Mouse (Mus musculus): ENCODE measurements at regions not wholly inside any gene's neighbourhood (a gene's known extent, or its start where the extent isn't known, plus 50 kb on each side); places are given as distances from the start of the nearest gene placed in this dataset.
"Not testable (repeated sequence)": the region's sequence is repeated elsewhere in the genome, so short reads cannot be mapped to it uniquely, and the experiment has no call there.

DNA sequence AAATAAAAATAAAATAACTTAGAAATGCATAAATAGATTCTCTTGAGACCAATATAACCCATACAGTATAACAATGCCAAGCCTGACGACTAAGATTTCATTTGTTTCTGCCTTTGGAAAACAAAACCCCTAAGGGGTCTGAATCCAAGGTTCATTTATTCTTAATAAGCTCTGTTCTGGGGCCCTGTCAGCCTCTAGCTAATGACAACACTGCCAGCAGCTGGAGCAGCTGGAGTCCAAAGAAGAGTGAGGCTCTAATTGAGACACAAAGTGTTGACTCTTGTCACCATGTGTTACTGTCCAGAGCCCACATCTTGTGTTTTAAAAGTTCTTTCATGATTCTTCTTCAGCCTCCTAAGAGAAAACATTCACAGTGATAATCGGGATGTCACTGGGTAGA lies 298.5 kb upstream of the Gm6657 start:
- no peak for TF ChIP-seq POLR2A (IDR thresholded peaks at IDR 0.05; ENCODE audit: borderline replicate concordance, extremely low read depth, low read depth, low read length)
- no peak for TF ChIP-seq CTCF (IDR thresholded peaks at IDR 0.05; ENCODE audit: insufficient read depth, low read length)
- Histone ChIP-seq H3K4me3 (replicated peaks; ENCODE audit: extremely low read depth, low read depth, low read length) (no peak overlapping the region), H3K4me1 (ENCODE audit: control insufficient read depth, insufficient read depth, low read length) (no peaks in the 10 kb centered on the region)
- 71% methylated on average over 2 of the region's 2 CpGs for WGBS
- no peak for DNase-seq

GRCm38 (mm10) chr12:77898974-77899373 lies 295.1 kb upstream of the Gm6657 start:
- not testable (repeated sequence) for H3K4me3 ChIP-seq (replicated peaks; ENCODE audit: extremely low read depth, low read depth, low read length); H3K4me1 ChIP-seq (ENCODE audit: control insufficient read depth, insufficient read depth, low read length); DNase-seq
- WGBS: 81% methylated on average over 2 of the region's 2 CpGs

GRCm38 (mm10) chr12:77901254-77901653 lies 292.8 kb upstream of the Gm6657 start:
- no peak overlapping the region for H3K4me3 ChIP-seq (replicated peaks; ENCODE audit: extremely low read depth, low read depth, low read length)
- WGBS: 86% methylated on average over 1 of the region's 1 CpGs
- DNase-seq: no peak
- no peaks in the 10 kb centered on the region for H3K4me1 ChIP-seq (ENCODE audit: control insufficient read depth, insufficient read depth, low read length)
- no peak for TF ChIP-seq CTCF (IDR thresholded peaks at IDR 0.05; ENCODE audit: insufficient read depth, low read length)
- no peak for TF ChIP-seq POLR2A (IDR thresholded peaks at IDR 0.05; ENCODE audit: borderline replicate concordance, extremely low read depth, low read depth, low read length)

- 45% methylated on average over 4 of the region's 4 CpGs for WGBS
- no peak for TF ChIP-seq POLR2A (IDR thresholded peaks at IDR 0.05; ENCODE audit: borderline replicate concordance, extremely low read depth, low read depth, low read length)
- TF ChIP-seq CTCF (IDR thresholded peaks at IDR 0.05; ENCODE audit: insufficient read depth, low read length): no peak
- no peak for DNase-seq
- Histone ChIP-seq H3K4me3 (replicated peaks; ENCODE audit: extremely low read depth, low read depth, low read length) (no peak overlapping the region), H3K4me1 (ENCODE audit: control insufficient read depth, insufficient read depth, low read length) (no peaks in the 10 kb centered on the region)
These were observed 281.0 kb upstream of the Gm6657 start for GRCm38 (mm10) chr12:77912863-77913554.

DNA sequence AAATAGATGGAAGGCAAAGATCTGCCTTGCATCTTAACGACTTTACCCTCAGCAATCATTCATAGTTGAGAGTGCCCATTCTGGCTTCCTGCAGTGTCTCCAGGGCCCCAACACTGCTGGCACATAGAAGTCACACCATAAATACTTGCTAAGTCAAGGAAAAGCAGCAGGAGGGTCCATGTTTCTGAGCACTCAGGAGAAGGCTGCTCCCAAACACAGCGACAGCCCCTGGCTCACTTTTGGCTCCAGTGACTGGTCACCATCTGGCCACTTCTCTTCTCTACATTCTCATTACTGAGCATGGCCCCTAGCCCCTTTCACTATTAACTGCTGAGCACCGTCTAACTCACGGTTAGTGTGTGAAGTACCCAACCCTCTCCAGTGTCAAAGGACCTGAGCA lies 265.3 kb upstream of the Gm6657 start:
- WGBS: 64% methylated on average over 4 of the region's 4 CpGs
- no peak overlapping the region for H3K4me3 ChIP-seq (replicated peaks; ENCODE audit: extremely low read depth, low read depth, low read length)

DNA sequence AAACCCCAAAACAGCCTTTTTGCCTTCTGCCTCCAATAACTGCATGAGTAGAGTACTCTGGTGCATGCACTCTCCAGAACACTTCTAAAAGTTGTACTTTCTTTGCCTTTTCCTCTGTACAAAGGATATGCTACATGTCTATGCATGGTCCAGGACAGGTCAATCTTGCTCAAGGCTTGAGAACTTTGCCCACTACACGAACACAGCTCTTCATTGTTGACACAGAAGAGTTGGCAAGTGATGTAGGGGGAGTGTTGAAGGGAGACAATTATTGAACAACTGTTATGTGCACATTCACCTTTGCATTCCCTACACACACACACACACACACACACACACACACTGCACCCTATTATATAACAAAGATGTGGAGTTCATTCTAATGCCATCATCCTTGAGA lies 264.5 kb upstream of the Gm6657 start:
- Histone ChIP-seq H3K4me3 (replicated peaks; ENCODE audit: extremely low read depth, low read depth, low read length) (no peak overlapping the region), H3K4me1 (ENCODE audit: control insufficient read depth, insufficient read depth, low read length) (no peaks in the 10 kb centered on the region)
- TF ChIP-seq POLR2A (IDR thresholded peaks at IDR 0.05; ENCODE audit: borderline replicate concordance, extremely low read depth, low read depth, low read length): no peak
- no peak for TF ChIP-seq CTCF (IDR thresholded peaks at IDR 0.05; ENCODE audit: insufficient read depth, low read length)
- no peak for DNase-seq
- 41% methylated on average over 1 of the region's 1 CpGs for WGBS

More for the DNA sequence above, 265.3 kb upstream of the Gm6657 start:
- TF ChIP-seq POLR2A (IDR thresholded peaks at IDR 0.05; ENCODE audit: borderline replicate concordance, extremely low read depth, low read depth, low read length) (no peak), CTCF (IDR thresholded peaks at IDR 0.05; ENCODE audit: insufficient read depth, low read length) (no peak)
- DNase-seq: no peak
- H3K4me1 ChIP-seq (ENCODE audit: control insufficient read depth, insufficient read depth, low read length): no peaks in the 10 kb centered on the region

DNA sequence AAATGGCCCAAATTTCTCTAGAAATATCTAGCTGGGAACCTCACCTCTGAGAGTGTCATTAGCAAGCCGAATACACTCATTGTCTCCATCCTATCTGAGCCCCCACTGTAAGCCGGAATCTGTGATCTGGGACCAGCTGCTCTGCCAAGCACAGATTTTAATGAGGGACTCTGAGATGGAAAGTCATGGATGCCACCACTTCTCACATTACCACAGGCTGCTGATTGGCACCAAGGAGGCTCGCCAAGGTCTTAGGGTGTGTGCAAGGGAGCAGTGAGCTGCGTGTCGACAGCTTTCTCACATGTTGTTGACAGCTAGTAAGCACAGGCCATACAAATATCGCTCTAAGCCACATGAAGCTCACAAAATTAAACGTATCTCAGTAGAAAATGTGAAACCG lies 250.1 kb upstream of the Gm6657 start:
- DNase-seq: no peak
- 75% methylated on average over 8 of the region's 8 CpGs for whole genome bisulfite sequencing
- no peak overlapping the region for H3K4me3 ChIP-seq (replicated peaks; ENCODE audit: extremely low read depth, low read depth, low read length)
- TF ChIP-seq CTCF (IDR thresholded peaks at IDR 0.05; ENCODE audit: insufficient read depth, low read length) (no peak), POLR2A (IDR thresholded peaks at IDR 0.05; ENCODE audit: borderline replicate concordance, extremely low read depth, low read depth, low read length) (no peak)
- no peaks in the 10 kb centered on the region for H3K4me1 ChIP-seq (ENCODE audit: control insufficient read depth, insufficient read depth, low read length)

- no peak for TF ChIP-seq POLR2A (IDR thresholded peaks at IDR 0.05; ENCODE audit: borderline replicate concordance, extremely low read depth, low read depth, low read length)
- TF ChIP-seq CTCF (IDR thresholded peaks at IDR 0.05; ENCODE audit: insufficient read depth, low read length): no peak
- Histone ChIP-seq H3K4me3 (replicated peaks; ENCODE audit: extremely low read depth, low read depth, low read length) (no peak overlapping the region), H3K4me1 (ENCODE audit: control insufficient read depth, insufficient read depth, low read length) (no peaks in the 10 kb centered on the region; the same call in 1 of the 2 replicates)
- DNase-seq: no peak
- 16% methylated on average over 16 of the region's 16 CpGs for WGBS
These were observed 244.5 kb upstream of the Gm6657 start for GRCm38 (mm10) chr12:77949474-77950017.

DNA sequence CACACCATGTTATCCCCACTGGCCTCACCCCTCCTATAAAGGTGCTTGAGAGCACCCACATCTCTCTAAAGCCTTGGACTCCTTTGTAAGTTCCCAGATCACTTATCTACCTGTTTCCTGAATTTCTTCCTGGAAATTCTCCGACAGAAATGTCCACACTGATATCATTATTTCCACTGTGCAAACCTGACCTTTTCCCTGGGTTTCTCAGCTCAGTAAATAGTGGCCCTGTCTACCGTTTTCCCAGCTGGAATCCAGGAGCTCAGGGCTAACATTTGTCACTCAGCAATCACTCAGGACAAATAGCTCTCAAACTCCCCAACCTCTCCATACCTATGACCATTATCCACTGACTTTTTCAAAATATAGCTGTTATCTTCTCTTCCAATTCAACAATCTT lies 241.6 kb upstream of the Gm6657 start:
- Histone ChIP-seq H3K4me1 (ENCODE audit: control insufficient read depth, insufficient read depth, low read length) (no peaks in the 10 kb centered on the region; the same call in 1 of the 2 replicates), H3K4me3 (replicated peaks; ENCODE audit: extremely low read depth, low read depth, low read length) (no peak overlapping the region)
- TF ChIP-seq CTCF (IDR thresholded peaks at IDR 0.05; ENCODE audit: insufficient read depth, low read length) (no peak), POLR2A (IDR thresholded peaks at IDR 0.05; ENCODE audit: borderline replicate concordance, extremely low read depth, low read depth, low read length) (no peak)
- 42% methylated on average over 2 of the region's 2 CpGs for WGBS
- DNase-seq: no peak

DNA sequence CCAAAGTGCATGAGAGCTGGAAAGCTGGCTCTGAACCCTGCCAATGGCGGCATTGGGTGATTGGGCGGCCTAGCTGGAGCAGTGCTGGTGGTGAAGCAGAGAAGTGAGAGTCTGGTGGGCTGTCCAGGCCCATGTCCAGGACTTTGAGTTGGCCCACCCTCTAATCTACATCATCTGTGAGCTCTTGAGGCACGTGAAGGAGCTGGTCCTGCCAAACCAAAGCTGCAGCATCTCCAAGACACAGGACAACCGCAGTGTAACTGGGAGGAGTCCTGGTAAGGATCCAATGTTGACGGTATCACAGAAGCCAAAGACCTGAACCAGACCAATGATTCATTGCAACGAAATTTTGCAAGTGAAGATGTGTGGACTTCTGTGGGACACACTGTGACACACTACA lies 231.4 kb upstream of the Gm6657 start:
- H3K4me3 ChIP-seq (replicated peaks; ENCODE audit: extremely low read depth, low read depth, low read length): no peak overlapping the region
- H3K4me1 ChIP-seq (ENCODE audit: control insufficient read depth, insufficient read depth, low read length): no peaks in the 10 kb centered on the region
- no peak for DNase-seq
- TF ChIP-seq POLR2A (IDR thresholded peaks at IDR 0.05; ENCODE audit: borderline replicate concordance, extremely low read depth, low read depth, low read length): no peak
- TF ChIP-seq CTCF (IDR thresholded peaks at IDR 0.05; ENCODE audit: insufficient read depth, low read length): no peak
- WGBS: 69% methylated on average over 6 of the region's 6 CpGs

All from lung, adult 2 months (tissue).